Mouse (Mus musculus) mature B cell (primary cell): ENCODE data around the gene Mn1.

Experiments used
- in situ Hi-C: fragments of 300-500 bp; cut with MboI; formaldehyde crosslinking; loops from 2 replicates; pipeline ENCODE4 v1.14.3; 2019

Gene Mn1

GRCm38 (mm10) chr5:111431007-111431730 lies 14.0 kb downstream of the Mn1 start:
- in situ Hi-C loops = no loop called here

DNA sequence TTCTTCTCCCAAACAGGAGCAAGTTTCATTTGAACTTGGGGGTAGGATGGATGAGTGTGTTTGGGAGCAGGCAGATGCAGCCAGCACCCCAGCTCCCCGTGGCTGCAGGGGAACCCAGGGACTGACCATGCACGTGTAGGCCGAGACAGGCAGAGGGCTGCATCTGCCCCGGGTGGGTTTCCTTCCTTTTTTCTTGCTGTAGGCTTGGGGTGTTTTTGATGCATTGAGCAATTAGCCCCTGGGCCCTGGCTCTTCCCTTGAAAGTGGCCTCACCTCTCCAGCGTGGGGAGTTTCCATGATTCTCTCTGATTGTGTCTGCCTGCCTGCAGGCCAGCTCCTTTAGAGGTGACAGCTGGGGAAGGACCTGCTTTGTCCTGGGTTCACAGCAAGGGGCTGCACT lies 15.7 kb downstream of the Mn1 start:
- in situ Hi-C loops = no loop called here

DNA sequence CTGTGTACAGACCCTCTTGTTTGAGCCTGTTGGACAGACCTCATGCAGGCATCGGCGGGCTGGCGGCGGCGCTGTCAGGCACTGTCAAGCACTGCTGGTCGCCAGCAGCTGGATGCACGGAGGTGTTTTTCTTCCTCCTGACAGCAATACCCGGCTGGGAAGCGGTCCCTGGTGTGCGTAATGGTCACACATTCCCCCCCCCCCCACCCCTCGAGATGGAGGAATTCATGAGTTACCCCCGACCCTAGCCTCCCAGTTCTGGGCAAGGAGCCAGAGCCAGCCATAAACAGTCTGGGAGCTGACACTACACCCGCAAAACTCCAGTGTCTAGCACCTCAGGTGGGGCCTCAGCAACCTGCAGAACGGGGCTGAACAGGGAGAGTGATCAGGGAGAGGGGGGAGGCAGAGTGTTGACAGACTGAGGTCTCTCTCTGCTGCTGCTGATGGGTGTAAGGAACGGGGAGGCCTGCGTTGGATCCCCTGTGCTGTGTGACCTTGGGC lies 17.2 kb downstream of the Mn1 start:
- in situ Hi-C loops = no loop called here

DNA sequence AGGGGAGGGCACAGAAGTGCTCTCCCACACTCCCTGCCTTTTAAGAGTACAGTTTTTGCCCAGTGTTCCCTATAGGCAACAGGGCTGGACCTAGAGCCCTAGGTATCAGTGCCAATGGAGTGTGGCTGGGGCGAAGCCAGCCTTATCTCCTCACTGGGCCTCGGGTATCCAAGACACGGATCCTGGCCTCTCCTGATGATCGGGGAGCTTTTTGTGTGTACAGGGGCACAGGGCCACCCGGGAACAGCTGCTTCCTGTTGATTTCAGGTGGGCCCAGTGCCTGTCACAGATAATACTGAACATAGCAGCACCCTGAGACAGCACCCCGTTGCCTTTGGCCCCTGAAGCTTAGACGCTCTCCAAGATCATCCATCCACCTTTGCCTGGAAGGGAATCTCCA lies 19.1 kb downstream of the Mn1 start:
- in situ Hi-C loops = no loop called here

- in situ Hi-C loops = no loop called here
Measured at GRCm38 (mm10) chr5:111437205-111437604, 20.0 kb downstream of the Mn1 start.

- in situ Hi-C loops = no loop called here
Measured at GRCm38 (mm10) chr5:111438336-111438735, 21.2 kb downstream of the Mn1 start.

DNA sequence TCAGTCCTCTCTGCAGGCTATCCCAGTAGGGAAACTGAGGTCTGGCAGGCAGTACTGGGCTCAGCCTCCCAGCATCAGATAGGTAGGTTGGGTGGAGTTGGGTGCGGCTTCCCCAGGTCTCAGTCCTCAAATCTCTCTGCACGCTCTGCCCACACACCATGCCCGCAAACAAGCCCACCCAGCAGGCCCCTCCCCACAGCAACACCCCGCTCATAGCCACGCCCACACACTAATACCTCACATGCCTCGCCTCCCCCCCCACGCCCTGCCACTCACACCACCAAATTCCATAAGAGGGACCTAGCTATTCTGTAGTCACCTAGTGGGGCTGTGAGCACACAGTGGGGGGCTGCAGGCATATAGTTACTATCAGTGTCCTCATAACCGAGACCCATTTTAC lies 21.7 kb downstream of the Mn1 start:
- in situ Hi-C loops = no loop called here

DNA sequence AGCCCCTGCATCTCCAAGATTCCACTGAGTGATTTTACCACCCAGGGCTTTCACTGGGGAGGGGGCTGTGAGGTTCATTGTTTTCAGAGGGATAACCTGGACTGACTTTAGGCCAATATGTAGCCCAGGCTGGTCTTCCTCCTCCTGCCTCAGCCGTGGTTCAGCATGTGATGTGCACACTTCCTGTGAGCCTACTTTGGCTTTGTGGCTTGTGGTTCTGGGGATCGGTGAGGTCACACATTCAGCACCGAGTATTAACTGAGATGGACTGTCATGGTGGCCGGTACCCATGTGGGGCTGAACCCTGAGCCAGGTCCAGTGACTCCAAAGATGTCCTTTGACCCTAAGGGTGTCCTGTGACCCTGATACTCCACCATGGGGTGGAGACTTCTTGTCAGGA lies 23.1 kb downstream of the Mn1 start:
- in situ Hi-C loops = no loop called here

GRCm38 (mm10) chr5:111442151-111442871 lies 25.1 kb downstream of the Mn1 start:
- in situ Hi-C loops = no loop called here

- in situ Hi-C loops = no loop called here
Measured at GRCm38 (mm10) chr5:111443636-111444035, 26.5 kb downstream of the Mn1 start.

DNA sequence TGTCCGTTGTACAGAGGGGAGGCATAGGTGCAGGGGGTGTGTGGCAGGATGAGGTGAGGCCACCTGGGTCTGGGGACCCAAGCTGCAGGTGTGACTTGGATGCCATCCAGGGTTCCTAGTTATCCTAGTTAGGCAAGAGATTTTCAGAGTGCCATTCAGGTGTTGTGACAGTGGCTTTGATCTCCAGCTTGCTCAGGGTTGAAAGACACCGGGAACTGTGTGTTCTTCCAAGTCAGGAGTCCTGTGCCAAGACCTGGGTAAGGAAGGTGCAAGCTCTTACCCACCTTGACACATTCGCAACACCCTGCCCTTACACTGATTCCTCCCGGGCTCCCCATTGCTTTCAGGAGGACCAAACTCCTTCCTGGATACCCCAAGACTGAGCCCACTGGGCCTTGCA lies 27.2 kb downstream of the Mn1 start:
- in situ Hi-C loops = no loop called here

GRCm38 (mm10) chr5:111446652-111447051 lies 29.5 kb downstream of the Mn1 start:
- in situ Hi-C loops = no loop called here

DNA sequence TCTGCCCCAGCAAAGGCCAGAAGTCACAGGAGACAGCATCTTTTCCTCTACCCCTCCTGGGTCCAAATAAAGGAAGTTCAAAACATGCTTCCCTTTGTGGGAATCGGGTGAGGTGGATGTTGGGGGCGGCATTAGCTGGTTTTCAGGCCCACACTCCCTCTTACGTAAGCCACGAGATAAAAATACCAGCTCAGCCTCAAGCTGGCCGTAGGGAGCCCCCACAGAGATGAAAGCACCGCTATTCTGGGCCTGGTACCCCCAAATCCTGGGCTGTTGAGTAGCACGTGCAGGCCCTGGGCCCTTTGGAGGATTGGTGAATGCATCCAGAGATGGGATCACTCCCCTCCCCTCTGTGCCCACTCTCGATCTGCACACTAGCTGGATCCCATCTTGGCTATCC lies 32.5 kb downstream of the Mn1 start:
- in situ Hi-C loops = no loop called here

DNA sequence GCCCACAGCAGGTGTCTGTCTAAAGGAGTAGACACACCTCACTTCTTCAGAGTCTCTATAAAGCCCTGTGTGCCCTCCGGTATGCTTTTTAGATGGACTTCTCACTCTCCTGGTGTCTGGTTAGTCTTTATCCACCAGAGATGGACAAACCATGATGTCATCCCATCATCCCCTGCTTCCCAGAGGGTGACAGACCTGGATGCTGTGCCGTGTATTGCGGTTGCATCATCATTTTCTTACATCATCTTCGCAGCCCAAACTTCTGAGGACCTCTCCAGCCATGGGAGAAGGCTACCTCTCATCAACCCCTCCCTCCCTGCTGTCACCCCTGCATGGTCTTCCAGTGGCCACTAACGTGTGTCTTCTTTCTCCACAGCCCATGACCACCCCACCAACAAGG lies 37.1 kb downstream of the Mn1 start:
- in situ Hi-C loops = no loop called here

DNA sequence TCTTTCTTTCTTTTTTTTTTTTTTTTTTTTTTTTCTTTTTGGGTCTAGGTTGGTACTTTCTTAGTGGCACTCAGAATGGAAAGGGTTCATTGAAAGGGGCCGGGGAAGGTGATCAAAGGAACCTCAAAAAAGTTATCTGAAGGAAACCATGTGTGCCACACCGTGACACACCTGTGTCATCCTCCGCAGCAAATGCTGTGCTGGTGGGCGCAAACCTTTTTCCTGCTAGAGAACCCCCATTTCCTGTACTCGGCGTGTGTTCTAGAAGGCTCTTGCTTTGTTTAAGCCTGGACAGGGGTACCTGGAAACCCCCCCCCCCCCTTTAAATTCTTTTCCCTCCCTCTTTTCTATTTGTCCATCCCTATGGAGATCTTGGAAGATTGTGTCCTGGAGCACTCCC lies 37.7 kb downstream of the Mn1 start:
- in situ Hi-C loops = no loop called here

- in situ Hi-C loops = no loop called here
Measured at GRCm38 (mm10) chr5:111458675-111459074, 41.5 kb downstream of the Mn1 start.

DNA sequence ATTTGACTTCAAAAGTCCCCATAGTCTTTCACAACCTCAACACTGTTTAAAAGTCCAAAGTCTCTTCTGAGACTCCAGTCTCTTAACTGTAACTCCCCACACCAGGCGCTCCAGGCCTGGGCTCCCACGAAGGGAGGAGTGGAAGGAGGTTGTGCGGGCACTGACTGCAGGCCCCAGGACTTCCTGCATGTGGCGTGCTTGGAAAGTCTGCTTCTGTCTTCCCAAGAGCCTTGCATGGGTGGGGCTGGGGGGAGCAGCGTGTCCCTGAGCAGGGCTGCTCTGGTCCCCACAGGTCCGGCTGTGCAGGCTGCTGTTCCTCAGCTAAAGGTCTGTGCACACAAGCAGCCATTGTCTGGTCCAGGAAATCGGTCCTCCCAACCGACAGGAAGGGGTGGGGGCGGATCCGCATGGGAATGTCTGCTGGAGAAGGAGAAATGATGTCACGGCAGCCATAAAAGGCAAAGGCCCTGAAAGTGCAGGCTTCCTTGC lies 48.7 kb downstream of the Mn1 start:
- in situ Hi-C loops = no loop called here

GRCm38 (mm10) chr5:111466429-111466828 lies 49.3 kb downstream of the Mn1 start:
- in situ Hi-C loops = no loop called here

GRCm38 (mm10) chr5:111467699-111468098 lies 50.5 kb downstream of the Mn1 start:
- in situ Hi-C loops = no loop called here

- in situ Hi-C loops = no loop called here
Measured at GRCm38 (mm10) chr5:111469195-111469882, 52.2 kb downstream of the Mn1 start.

- in situ Hi-C loops = no loop called here
Measured at GRCm38 (mm10) chr5:111470875-111471274, 53.7 kb downstream of the Mn1 start.

GRCm38 (mm10) chr5:111473425-111473824 lies 56.3 kb downstream of the Mn1 start:
- in situ Hi-C loops = no loop called here

- in situ Hi-C loops = no loop called here
Measured at GRCm38 (mm10) chr5:111475721-111476120, 58.6 kb downstream of the Mn1 start.
